Mouse (Mus musculus): ENCODE results near the gene Arhgap44.

GRCm38 (mm10) chr11:65080761-65081160, 82.0 kb downstream of the Arhgap44 start:
- TF ChIP-seq MAX (IDR thresholded peaks at IDR 0.05; ENCODE audit: low read depth) (no peak), POLR2A (IDR thresholded peaks at IDR 0.05; ENCODE audit: insufficient read length, low read depth) (no peak)

Data from myocyte (in vitro differentiated cells).